Mouse (Mus musculus) fat pad, adult 2 months (tissue): Measurements from ENCODE around the gene Trim15.
"Not testable (repeated sequence)": the region's sequence is repeated elsewhere in the genome, so short reads cannot be mapped to it uniquely, and the experiment has no call there.

Source experiments
- DNase-seq: peaks from one replicate; pipeline ENCODE4 v3.0.0-alpha.2; 2011; ENCODE audit warnings: low read depth, low spot score; ENCODE audit errors: extremely low read depth

Trim15 gene

GRCm38 (mm10) chr17:36830470-36830869 is 36.5 kb downstream of the Trim15 start:
- DNase-seq = no peak

DNA sequence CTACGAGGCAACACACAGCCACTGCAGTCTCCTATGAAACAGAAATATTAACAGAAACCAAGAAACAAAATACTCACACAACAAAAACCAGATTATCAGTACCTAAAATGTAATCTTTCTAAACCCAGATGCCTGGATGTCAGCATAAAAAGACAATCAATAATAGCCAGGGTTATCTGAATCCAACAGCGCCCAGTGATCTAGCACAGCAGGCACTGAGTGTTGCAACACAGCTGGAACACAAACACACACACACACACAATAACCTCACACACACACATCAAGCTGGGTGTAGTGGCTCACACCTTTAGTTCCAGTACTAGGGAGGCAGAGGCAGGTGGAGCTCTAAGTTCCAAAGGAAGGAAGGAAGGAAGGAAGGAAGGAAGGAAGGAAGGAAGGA is 38.5 kb downstream of the Trim15 start:
- DNase-seq = no peak

- DNase-seq = not testable (repeated sequence)
These were observed 41.0 kb downstream of the Trim15 start for GRCm38 (mm10) chr17:36826002-36826401.

DNA sequence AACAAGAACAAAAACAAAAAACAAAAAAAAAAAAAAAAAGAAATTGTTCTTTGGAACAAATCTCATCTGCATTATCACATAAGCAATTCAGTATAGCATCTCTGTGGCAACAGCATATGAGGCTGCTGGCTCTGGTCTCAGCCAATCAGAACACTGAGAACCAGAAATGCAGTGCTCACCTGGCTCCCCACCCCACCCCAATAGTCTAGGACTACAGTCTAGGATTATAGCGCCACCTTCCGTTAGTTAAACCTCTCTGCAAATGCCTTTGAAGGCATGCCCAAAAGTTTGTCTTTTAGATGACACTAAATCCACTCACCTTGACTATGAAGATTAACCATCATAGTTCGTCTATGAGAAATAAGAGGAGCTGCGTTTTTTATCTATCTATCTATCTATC is 41.5 kb downstream of the Trim15 start:
- no peak for DNase-seq

DNA sequence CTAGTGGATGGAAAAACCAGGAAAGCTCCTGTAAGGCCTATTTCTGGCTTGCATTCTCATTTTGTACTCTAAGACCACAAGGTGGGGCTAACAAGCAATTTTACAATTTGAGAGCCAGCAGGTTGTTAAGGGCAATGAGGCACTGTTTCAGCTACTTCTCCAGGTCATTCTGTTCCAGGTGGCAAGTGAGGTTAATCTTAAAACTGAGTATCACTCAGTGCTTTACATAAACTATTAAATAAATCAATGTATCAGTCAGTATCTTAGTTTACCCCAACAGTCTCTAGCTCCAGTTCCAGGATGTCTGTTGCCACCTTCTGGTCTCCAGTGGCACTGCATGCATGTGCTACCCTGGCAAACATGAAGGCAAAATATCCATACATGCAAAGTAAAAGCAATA is 43.0 kb downstream of the Trim15 start:
- DNase-seq = no peak

DNA sequence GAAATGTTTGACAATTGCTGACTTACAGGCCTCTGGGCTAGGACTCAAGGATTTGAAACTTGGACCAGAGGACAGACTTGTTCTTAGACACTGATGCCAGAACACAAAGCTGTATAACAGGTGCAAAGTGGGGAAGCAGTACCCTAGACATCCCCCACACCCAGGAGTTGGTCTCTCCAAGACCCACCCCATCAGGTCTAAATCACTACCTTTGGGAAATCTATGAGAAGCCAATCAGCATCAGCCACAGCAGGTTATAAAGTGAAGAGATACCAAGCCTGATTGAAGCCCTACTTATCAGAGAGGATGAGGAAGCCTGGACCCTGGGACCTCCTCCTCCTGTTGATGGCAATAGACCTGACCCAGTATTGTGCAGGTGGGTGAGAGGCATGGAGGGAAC is 55.1 kb downstream of the Trim15 start, which contains the start of gene H2-M10.6:
TSS of gene H2-M10.6 (plus strand) at position 301 of the 400 bp plus-strand sequence.
- DNase-seq = no peak
